Mouse (Mus musculus) myocyte (in vitro differentiated cells): ENCODE data around the gene Ipcef1.

Experiments
- CEBPB ChIP-seq: IDR thresholded peaks from 2 replicates; pipeline ENCODE4 v1.6.1; 2011; ENCODE audit warnings: mild to moderate bottlenecking, moderate library complexity; ENCODE audit not compliant: poor library complexity, insufficient read depth, severe bottlenecking
- E2F4 ChIP-seq: IDR thresholded peaks from one replicate; pipeline ENCODE4 v1.6.1; 2011; ENCODE audit warnings: mild to moderate bottlenecking, control low read depth, moderate library complexity; ENCODE audit not compliant: insufficient read depth
- MAX ChIP-seq: IDR thresholded peaks from one replicate; pipeline ENCODE4 v1.6.1; 2011; ENCODE audit warnings: low read depth, mild to moderate bottlenecking, control low read depth
- MYOD1 ChIP-seq, 3 experiments: IDR thresholded peaks; one replicate each; pipeline ENCODE4 v1.6.1; 2011; ENCODE audit warnings: control low read depth in 2 of 3, low read depth in 2 of 3, mild to moderate bottlenecking in 2 of 3, moderate library complexity in 1 of 3; ENCODE audit not compliant: insufficient read length in 2 of 3, control insufficient read depth in 1 of 3
- POLR2A ChIP-seq: IDR thresholded peaks from one replicate; pipeline ENCODE4 v1.6.1; 2011; ENCODE audit warnings: low read depth, mild to moderate bottlenecking, control low read depth, moderate library complexity; ENCODE audit not compliant: insufficient read length
- POLR2AphosphoS2 ChIP-seq: IDR thresholded peaks from one replicate; pipeline ENCODE4 v1.6.1; 2011; ENCODE audit warnings: low read depth, control low read depth; ENCODE audit not compliant: insufficient read length
- REST ChIP-seq: IDR thresholded peaks from one replicate; pipeline ENCODE4 v1.6.1; 2011; ENCODE audit warnings: mild to moderate bottlenecking, control low read depth, moderate library complexity; ENCODE audit not compliant: insufficient read depth, insufficient read length
- SRF ChIP-seq: IDR thresholded peaks from one replicate; pipeline ENCODE4 v1.6.1; 2011; ENCODE audit warnings: low read depth; ENCODE audit not compliant: control insufficient read depth, insufficient read length
- TCF12 ChIP-seq: IDR thresholded peaks from one replicate; pipeline ENCODE4 v1.6.1; 2011; ENCODE audit warnings: mild to moderate bottlenecking, control low read depth; ENCODE audit not compliant: poor library complexity, insufficient read depth, severe bottlenecking
- USF1 ChIP-seq: IDR thresholded peaks from one replicate; pipeline ENCODE4 v1.6.1; 2011; ENCODE audit warnings: low read depth, mild to moderate bottlenecking, control low read depth, moderate library complexity

DNA sequence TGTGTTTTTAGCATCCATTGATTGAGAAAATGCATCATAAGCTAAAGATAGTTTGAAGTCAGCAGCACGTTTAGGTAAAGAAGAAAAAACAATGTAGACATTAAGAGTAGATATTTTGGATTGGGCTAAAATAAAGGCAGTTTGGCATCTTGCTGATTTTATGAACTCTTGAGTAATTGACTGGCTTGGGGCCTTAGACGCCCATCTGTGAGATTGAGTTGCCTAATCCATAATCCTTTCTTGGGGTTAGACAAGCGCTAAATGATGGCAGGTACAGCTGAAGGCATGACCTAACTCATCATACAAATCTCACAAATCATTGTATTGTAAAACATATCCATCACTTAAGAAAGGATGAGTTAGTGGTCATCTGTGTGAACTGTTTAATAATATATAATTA is 52.9 kb downstream of the Ipcef1 start:
- no peak for TF ChIP-seq MYOD1 (IDR thresholded peaks at IDR 0.05; ENCODE audit: control insufficient read depth in 1 of 3, insufficient read length in 2 of 3, low read depth in 2 of 3)
- no peak for TF ChIP-seq POLR2A
- no peak for TF ChIP-seq POLR2AphosphoS2
- TF ChIP-seq E2F4 = no peak
- TF ChIP-seq USF1 = no peak
- TF ChIP-seq SRF = no peak
- no peak for TF ChIP-seq MAX
- no peak for TF ChIP-seq TCF12
- no peak for TF ChIP-seq REST
- TF ChIP-seq CEBPB = no peak
